ENCODE assay signal across 30 mouse cellular contexts in genomic region chr10:61327545-61327944, GRCm38 (mm10). TPM values are rescaled to one million over a fixed set of nuclear protein-coding genes. Genes with fewer than 3 reads are reported as not detected.
DNase-seq lines count a peak whose midpoint lies in the region; ATAC-seq and TF ChIP-seq lines count a peak whose summit lies in the region.
"Had no signal": no experiment of that assay in that cellular context is flagged by ENCODE, and none has a peak within 500 bp of the region (broad histone marks: within the 10 kb centered on the region; RNA-seq: fewer than 3 reads in every experiment).

No protein-coding gene starts in this region.

- no peak for TF ChIP-seq CTCF in forebrain, postnatal 0 days (IDR thresholded peaks at IDR 0.05; ENCODE audit: low read depth)
- no peak for TF ChIP-seq CTCF in liver, postnatal 0 days (IDR thresholded peaks at IDR 0.05; ENCODE audit: low read depth)

- no peak overlapping the region for H3K4me2 ChIP-seq in forebrain, embryonic 12.5 days
- no peak overlapping the region for H3K4me2 ChIP-seq in forebrain, postnatal 0 days (ENCODE audit: low read depth)
- H3K4me2 ChIP-seq in heart, embryonic 14.5 days (ENCODE audit: low read length), result no peak overlapping the region
- H3K4me2 ChIP-seq in liver, postnatal 0 days (ENCODE audit: low read depth, low read length), result no peak overlapping the region
- H3K4me2 ChIP-seq in liver, embryonic 12.5 days, result no peak overlapping the region
- H3K4me2 ChIP-seq: embryonic facial prominence, embryonic 13.5 days; liver, embryonic 11.5 days; lung, embryonic 14.5 days; stomach, embryonic 15.5 days had no signal

- peaks cover 4% of the 10 kb centered on the region for H3K36me3 ChIP-seq in forebrain, embryonic 12.5 days (replicated peaks)
- H3K36me3 ChIP-seq in forebrain, postnatal 0 days (ENCODE audit: insufficient read depth), result no peaks in the 10 kb centered on the region
- peaks cover 25% of the 10 kb centered on the region for H3K36me3 ChIP-seq in heart, embryonic 14.5 days (ENCODE audit: control insufficient read depth, insufficient read depth, low read length)
- no peaks in the 10 kb centered on the region for H3K36me3 ChIP-seq in liver, postnatal 0 days (replicated peaks; ENCODE audit: insufficient read depth, low read length)
- H3K36me3 ChIP-seq in liver, embryonic 12.5 days, result peaks cover 11% of the 10 kb centered on the region

- H3K9me3 ChIP-seq in forebrain, embryonic 12.5 days, result no peaks in the 10 kb centered on the region
- no peaks in the 10 kb centered on the region for H3K9me3 ChIP-seq in forebrain, postnatal 0 days (ENCODE audit: low read length)
- no peaks in the 10 kb centered on the region for H3K9me3 ChIP-seq in heart, embryonic 14.5 days (ENCODE audit: control insufficient read depth, low read length)
- no peaks in the 10 kb centered on the region for H3K9me3 ChIP-seq in liver, postnatal 0 days (ENCODE audit: low read length)
- no peaks in the 10 kb centered on the region for H3K9me3 ChIP-seq in liver, embryonic 12.5 days (replicated peaks)
- H3K9me3 ChIP-seq: embryonic facial prominence, embryonic 13.5 days; stomach, embryonic 15.5 days had no signal

- no peak overlapping the region for H3K9ac ChIP-seq in forebrain, embryonic 12.5 days
- no peak overlapping the region for H3K9ac ChIP-seq in forebrain, postnatal 0 days
- H3K9ac ChIP-seq in heart, embryonic 14.5 days (ENCODE audit: low read length), result peak overlapping the region; percentile 5; the same call in 1 of the 2 replicates
- no peak overlapping the region for H3K9ac ChIP-seq in liver, postnatal 0 days (replicated peaks)
- no peak overlapping the region for H3K9ac ChIP-seq in liver, embryonic 12.5 days
- H3K9ac ChIP-seq: embryonic facial prominence, embryonic 13.5 days; lung, embryonic 14.5 days; stomach, embryonic 15.5 days had no signal

- no peak for ATAC-seq in forebrain, embryonic 12.5 days (ENCODE audit: low FRiP score)
- no peak for ATAC-seq in forebrain, postnatal 0 days
- ATAC-seq in heart, embryonic 14.5 days (ENCODE audit: insufficient number of reproducible peaks, insufficient read depth, low FRiP score, low read depth), result no peak
- ATAC-seq in liver, postnatal 0 days, result peak; percentile 54; the same call in 1 of the 2 replicates
- ATAC-seq in liver, embryonic 12.5 days, result no peak
- ATAC-seq: CD4-positive, CD25-positive, alpha-beta regulatory T cell, adult 4 months; inflammation-experienced regulatory T-cells, adult 6 months; Patski had no signal

- no peak for DNase-seq in forebrain, postnatal 0 days
- no peak for DNase-seq in heart, adult 18-20 months
- no peak for DNase-seq in liver, postnatal 0 days
- DNase-seq in kidney, postnatal 25 days, result no peak
- DNase-seq: adrenal gland, adult 8-10 months; cerebellum, postnatal 10 days; gastrocnemius, postnatal 14 days; kidney, adult 2 months; kidney, postnatal 10 days; lung, embryonic 14.5 days; lung, postnatal 4 days; right cerebral cortex, postnatal 14 days; spleen, adult 18-20 months; thymus, adult 18-20 months; thymus, postnatal 4 days had no signal

- WGBS in forebrain, embryonic 12.5 days, result 86% methylated on average over 10 of the region's 10 CpGs
- WGBS in forebrain, postnatal 0 days, result 86% methylated on average over 10 of the region's 10 CpGs
- 61% methylated on average over 10 of the region's 10 CpGs for WGBS in heart, embryonic 14.5 days
- WGBS in liver, postnatal 0 days (ENCODE audit: insufficient replicate concordance), result 61% methylated on average over 10 of the region's 10 CpGs
- 76% methylated on average over 10 of the region's 10 CpGs for WGBS in liver, embryonic 12.5 days (ENCODE audit: insufficient replicate concordance)

- 0 out of 2 replicates have a peak overlapping the region, but pooled peaks have one; percentile 10 for H3K27ac ChIP-seq in forebrain, embryonic 12.5 days
- no peak overlapping the region for H3K27ac ChIP-seq in forebrain, postnatal 0 days (ENCODE audit: low read depth, low read length)
- peak overlapping the region; percentile 17 to 64 for H3K27ac ChIP-seq in heart, embryonic 14.5 days (replicated peaks in 1 of 2; ENCODE audit: control insufficient read depth in 1 of 2, insufficient read depth in 1 of 2, low read depth in 2 of 2, low read length in 2 of 2)
- no peak overlapping the region for H3K27ac ChIP-seq in liver, postnatal 0 days (ENCODE audit: low read depth)
- H3K27ac ChIP-seq in liver, embryonic 12.5 days, result no peak overlapping the region
- H3K27ac ChIP-seq in brown adipose tissue, adult 24 weeks (replicated peaks; ENCODE audit: low read depth, low read length), result peak overlapping the region; percentile 23; the same call in 1 of the 2 replicates
- H3K27ac ChIP-seq: embryonic facial prominence, embryonic 13.5 days; stomach, embryonic 15.5 days had no signal

- no peaks in the 10 kb centered on the region for H3K27me3 ChIP-seq in forebrain, embryonic 12.5 days
- H3K27me3 ChIP-seq in forebrain, postnatal 0 days (ENCODE audit: insufficient read depth, low read length), result no peaks in the 10 kb centered on the region; the same call in 1 of the 2 replicates
- H3K27me3 ChIP-seq in heart, embryonic 14.5 days (ENCODE audit: control insufficient read depth, insufficient read depth, low read length), result no peaks in the 10 kb centered on the region
- no peaks in the 10 kb centered on the region for H3K27me3 ChIP-seq in liver, postnatal 0 days (ENCODE audit: insufficient read depth, low read length)
- no peaks in the 10 kb centered on the region for H3K27me3 ChIP-seq in liver, embryonic 12.5 days (replicated peaks)
- H3K27me3 ChIP-seq: embryonic facial prominence, embryonic 13.5 days; Patski; stomach, embryonic 15.5 days had no signal

- no peak for TF ChIP-seq EP300 in liver, postnatal 0 days (IDR thresholded peaks at IDR 0.05; ENCODE audit: low read depth)

- peaks cover 20% of the 10 kb centered on the region for H3K4me1 ChIP-seq in forebrain, embryonic 12.5 days
- H3K4me1 ChIP-seq in forebrain, postnatal 0 days (ENCODE audit: insufficient read depth), result 0 out of 2 replicates have a peak, but pooled peaks cover 4% of the 10 kb centered on the region
- peaks cover 15 to 24% of the 10 kb centered on the region in 2 experiments for H3K4me1 ChIP-seq in heart, embryonic 14.5 days (ENCODE audit: control insufficient read depth in 2 of 2, insufficient read depth in 2 of 2, low read length in 2 of 2)
- no peaks in the 10 kb centered on the region; the same call in 1 of the 2 replicates for H3K4me1 ChIP-seq in liver, postnatal 0 days (ENCODE audit: insufficient read depth)
- H3K4me1 ChIP-seq in liver, embryonic 12.5 days, result no peaks in the 10 kb centered on the region
- H3K4me1 ChIP-seq in brown adipose tissue, adult 24 weeks (ENCODE audit: control insufficient read depth, insufficient read depth, insufficient read length, low read length), result peaks cover 3% of the 10 kb centered on the region; the same call in 1 of the 2 replicates

- no peak overlapping the region for H3K4me3 ChIP-seq in forebrain, embryonic 12.5 days (replicated peaks)
- no peak overlapping the region for H3K4me3 ChIP-seq in forebrain, postnatal 0 days (ENCODE audit: low read depth, low read length)
- no peak overlapping the region for H3K4me3 ChIP-seq in heart, embryonic 14.5 days (ENCODE audit: control insufficient read depth in 1 of 2, insufficient read depth in 1 of 2, low read depth in 1 of 2, low read length in 2 of 2)
- H3K4me3 ChIP-seq in liver, postnatal 0 days (ENCODE audit: low read depth, low read length), result no peak overlapping the region
- H3K4me3 ChIP-seq in liver, embryonic 12.5 days, result no peak overlapping the region
- H3K4me3 ChIP-seq in brown adipose tissue, adult 24 weeks (ENCODE audit: insufficient read depth, low read depth, low read length), result no peak overlapping the region
- H3K4me3 ChIP-seq: embryonic facial prominence, embryonic 13.5 days; stomach, embryonic 15.5 days had no signal

RNA-seq across cellular contexts. Expression of gene Prf1, which starts 29.9 kb away (rescaled TPM):
- not detected in 2 replicates for polyA plus RNA-seq in forebrain, embryonic 12.5 days (2016; fragmentation: Nextera tagmentation; extraction: Ambion mirVana)
- total RNA-seq in forebrain, postnatal 0 days (2014; rRNA removed), result not detected in 2 replicates
- polyA plus RNA-seq in forebrain, postnatal 0 days (2015; fragmentation: Nextera tagmentation; extraction: Ambion mirVana), result not detected in 2 replicates
- 0.11 TPM in 1 of 2 replicates, not detected in the other for polyA plus RNA-seq in heart, embryonic 14.5 days (2014; fragmentation: Nextera tagmentation; extraction: Ambion mirVana)
- under 1 TPM; 0.40 to 0.59 TPM for total RNA-seq in heart, adult 18-20 months (2021)
- polyA plus RNA-seq in liver, postnatal 0 days (2015; fragmentation: Nextera tagmentation; extraction: Ambion mirVana), result 0.13 and 0.21 TPM in 2 replicates
- not detected in 2 replicates for polyA plus RNA-seq in liver, embryonic 12.5 days (2016; fragmentation: Nextera tagmentation; extraction: Ambion mirVana)
- polyA plus RNA-seq in brown adipose tissue, adult 24 weeks (2012; ENCODE audit: insufficient read depth, insufficient read length, missing spikeins), result not detected in 2 replicates
- total RNA-seq: ES-E14; gastrocnemius, postnatal 14 days; layer of hippocampus, adult 8-10 months; left cerebral cortex, adult 18-20 months; left cerebral cortex, postnatal 36 days had no signal
- polyA plus RNA-seq: embryonic facial prominence, embryonic 13.5 days; lung, embryonic 14.5 days; Patski had no signal

RNA-seq across cellular contexts. Expression of gene Adamts14, which starts 54.3 kb away (rescaled TPM):
- 0.36 and 0.45 TPM in 2 replicates for polyA plus RNA-seq in forebrain, embryonic 12.5 days (2016; fragmentation: Nextera tagmentation; extraction: Ambion mirVana)
- total RNA-seq in forebrain, postnatal 0 days (2014; rRNA removed), result 0.54 and 1.0 TPM in 2 replicates
- polyA plus RNA-seq in forebrain, postnatal 0 days (2015; fragmentation: Nextera tagmentation; extraction: Ambion mirVana), result 0.18 and 0.22 TPM in 2 replicates
- polyA plus RNA-seq in heart, embryonic 14.5 days (2014; fragmentation: Nextera tagmentation; extraction: Ambion mirVana), result 0.97 and 1.1 TPM in 2 replicates
- total RNA-seq in heart, adult 18-20 months (2021), result 1 to 10 TPM in 1 of 2 experiments, under 1 TPM in 1; 0.79 to 1.0 TPM
- polyA plus RNA-seq in liver, postnatal 0 days (2015; fragmentation: Nextera tagmentation; extraction: Ambion mirVana), result 0.39 and 0.46 TPM in 2 replicates
- 0.27 and 0.38 TPM in 2 replicates for polyA plus RNA-seq in liver, embryonic 12.5 days (2016; fragmentation: Nextera tagmentation; extraction: Ambion mirVana)
- 0.20 TPM in 1 of 2 replicates, not detected in the other for polyA plus RNA-seq in brown adipose tissue, adult 24 weeks (2012; ENCODE audit: insufficient read depth, insufficient read length, missing spikeins)
- polyA plus RNA-seq: inflammation-experienced regulatory T-cells, adult 6 months had no signal

RNA-seq across cellular contexts. Expression of gene Pald1, which starts 55.8 kb away (rescaled TPM):
- polyA plus RNA-seq in forebrain, embryonic 12.5 days (2016; fragmentation: Nextera tagmentation; extraction: Ambion mirVana), result 20.7 and 22.9 TPM in 2 replicates
- 20.2 and 23.7 TPM in 2 replicates for total RNA-seq in forebrain, postnatal 0 days (2014; rRNA removed)
- polyA plus RNA-seq in forebrain, postnatal 0 days (2015; fragmentation: Nextera tagmentation; extraction: Ambion mirVana), result 12.4 and 14.4 TPM in 2 replicates
- 19.5 and 21.7 TPM in 2 replicates for polyA plus RNA-seq in heart, embryonic 14.5 days (2014; fragmentation: Nextera tagmentation; extraction: Ambion mirVana)
- 10 to 100 TPM; 16.0 to 16.2 TPM for total RNA-seq in heart, adult 18-20 months (2021)
- polyA plus RNA-seq in liver, postnatal 0 days (2015; fragmentation: Nextera tagmentation; extraction: Ambion mirVana), result 3.7 and 3.8 TPM in 2 replicates
- polyA plus RNA-seq in liver, embryonic 12.5 days (2016; fragmentation: Nextera tagmentation; extraction: Ambion mirVana), result 12.1 and 12.4 TPM in 2 replicates
- polyA plus RNA-seq in brown adipose tissue, adult 24 weeks (2012; ENCODE audit: insufficient read depth, insufficient read length, missing spikeins), result 22.9 and 31.9 TPM in 2 replicates
- total RNA-seq: neutrophil, adult 5-6 weeks had no signal
- polyA plus RNA-seq: CD4-positive, CD25-positive, alpha-beta regulatory T cell, adult 4 months had no signal

Comparison
In these comparisons a context has a peak if more than half of its experiments do, and no peak if none do; other contexts are left out.
1. H3K27ac ChIP-seq: peak in forebrain, embryonic 12.5 days (single experiment), heart, embryonic 14.5 days (2 of 2) and brown adipose tissue, adult 24 weeks (single experiment); none in forebrain, postnatal 0 days (single experiment), liver, postnatal 0 days (single experiment) and liver, embryonic 12.5 days (single experiment).